Mouse (Mus musculus) cerebellum, adult 9-11 months (tissue): ENCODE data around the gene Rfxank.

ENCODE experiments used
- DNase-seq: peaks from one replicate; pipeline ENCODE4 v3.0.0; 2022

Rfxank gene

DNA sequence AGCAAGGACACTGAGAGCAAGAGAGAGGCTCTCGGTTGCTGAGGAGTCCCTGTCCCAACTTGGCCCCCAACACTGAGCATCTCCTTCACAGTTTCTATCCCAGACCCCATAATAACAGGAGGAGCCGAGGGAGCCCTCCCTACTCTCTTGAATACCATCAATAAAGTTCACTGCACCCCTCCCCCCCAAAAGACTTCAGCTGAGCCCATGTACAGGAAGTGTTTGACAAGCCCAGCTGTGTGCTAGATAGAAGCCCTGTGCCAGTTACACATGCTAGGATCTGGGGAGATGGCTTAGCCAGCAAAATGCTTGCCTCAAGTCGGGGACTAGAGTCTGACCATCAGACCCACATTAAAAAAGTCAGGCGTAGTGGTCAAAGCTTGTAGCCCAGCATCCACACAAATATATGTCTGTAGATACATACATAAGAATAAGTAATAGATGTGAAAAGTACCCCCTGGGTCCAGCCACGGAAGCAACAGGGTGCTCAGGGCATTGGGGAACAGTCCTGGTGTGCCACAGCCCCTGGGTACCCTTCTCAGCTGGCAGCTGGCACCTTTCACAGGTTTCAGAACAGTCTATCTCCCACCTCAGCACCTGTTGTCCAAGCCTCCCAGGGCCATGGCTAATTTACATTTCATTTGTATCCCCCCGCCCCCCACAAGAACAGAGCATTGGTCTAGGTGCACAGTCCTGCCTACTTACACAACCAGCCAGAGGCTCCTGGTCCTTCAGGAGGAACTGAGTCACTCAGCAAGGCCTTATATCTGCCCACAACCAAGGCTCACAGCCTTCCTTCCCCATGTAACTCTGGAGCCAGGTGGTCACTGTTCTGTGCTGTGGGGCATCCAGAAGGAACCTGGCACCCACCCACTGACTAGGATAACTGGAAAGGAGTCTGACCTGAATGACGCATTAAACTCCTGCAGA, 9.0 kb upstream of the Rfxank start:
- DNase-seq = no peak

DNA sequence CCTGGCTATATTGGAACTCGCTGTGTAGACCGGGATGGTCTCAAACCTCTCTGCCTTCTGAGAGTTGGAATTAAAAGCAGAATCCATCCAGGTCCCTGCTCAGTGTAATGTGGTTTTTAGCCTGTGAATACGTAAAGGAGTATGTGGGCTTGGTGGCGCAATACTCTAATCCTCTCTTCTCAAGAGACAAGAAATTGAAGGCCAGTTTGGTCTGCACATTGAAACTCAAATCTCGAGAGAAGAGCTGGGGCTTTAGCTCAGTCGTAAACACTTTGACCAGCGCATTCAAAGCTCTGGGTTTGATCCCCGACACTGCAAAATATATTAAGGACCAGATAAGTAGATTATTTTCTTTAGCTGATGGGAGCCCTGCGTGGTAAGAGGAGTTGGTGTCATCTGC, 1.0 kb upstream of the Rfxank start:
- no peak for DNase-seq

DNA sequence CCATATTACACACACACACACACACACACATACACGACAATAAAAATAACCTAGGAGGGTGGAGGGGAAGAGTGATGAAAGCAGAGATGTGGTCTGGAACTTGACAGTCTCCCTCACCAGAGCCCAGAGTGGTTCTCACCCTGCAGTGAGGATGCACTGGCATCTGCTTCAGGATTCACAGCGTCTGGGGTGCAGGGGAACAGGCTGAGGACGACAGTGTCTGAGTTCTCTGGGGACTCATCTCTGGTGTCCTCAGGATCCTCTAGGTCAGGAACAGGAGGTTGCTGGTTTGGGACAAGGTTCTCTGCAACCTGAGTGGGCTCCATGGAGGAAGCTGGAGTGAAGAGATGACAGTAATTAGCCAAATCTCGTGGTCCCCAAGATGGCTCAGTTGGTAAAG, 1.1 kb downstream of the Rfxank start:
- no peak for DNase-seq

DNA sequence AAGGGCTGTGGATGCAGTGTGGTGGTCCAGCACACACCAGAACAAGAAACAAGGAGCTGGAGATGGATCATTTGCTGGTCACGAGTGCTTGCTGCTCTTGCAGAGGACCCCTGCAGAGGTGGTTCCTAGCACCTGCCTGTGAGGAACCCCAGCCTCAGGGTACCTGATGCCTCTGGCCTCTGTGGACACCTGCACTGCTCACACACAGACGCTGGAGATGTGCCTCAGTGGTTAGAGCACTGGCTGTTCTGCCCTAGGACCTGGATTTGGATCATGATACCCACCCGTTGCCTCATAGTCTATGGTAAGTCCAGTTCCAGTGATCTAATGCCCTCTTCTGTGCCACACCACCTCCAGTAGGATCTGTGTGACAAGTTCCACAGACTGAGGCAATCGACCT, 2.4 kb downstream of the Rfxank start:
- no peak for DNase-seq

DNA sequence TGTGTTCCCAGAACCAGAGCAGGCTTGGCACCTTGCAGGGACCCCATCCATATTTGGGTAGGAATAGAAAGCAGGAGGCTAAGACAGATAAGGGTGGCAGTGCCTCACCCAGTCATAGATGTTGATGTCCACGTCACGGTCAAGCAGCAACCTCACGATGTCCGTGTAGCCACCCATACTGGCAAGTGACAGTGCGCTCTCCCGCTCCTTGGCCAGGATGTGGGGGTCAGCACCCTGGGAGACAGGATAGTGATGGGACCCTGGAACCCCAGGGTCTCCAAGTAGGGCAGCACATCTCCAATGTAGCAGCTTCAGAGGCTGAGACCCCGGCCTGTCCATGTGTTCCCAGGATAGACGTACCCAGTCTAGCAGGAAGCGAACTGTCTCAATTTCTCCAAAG, 4.0 kb downstream of the Rfxank start:
- DNase-seq = no peak

DNA sequence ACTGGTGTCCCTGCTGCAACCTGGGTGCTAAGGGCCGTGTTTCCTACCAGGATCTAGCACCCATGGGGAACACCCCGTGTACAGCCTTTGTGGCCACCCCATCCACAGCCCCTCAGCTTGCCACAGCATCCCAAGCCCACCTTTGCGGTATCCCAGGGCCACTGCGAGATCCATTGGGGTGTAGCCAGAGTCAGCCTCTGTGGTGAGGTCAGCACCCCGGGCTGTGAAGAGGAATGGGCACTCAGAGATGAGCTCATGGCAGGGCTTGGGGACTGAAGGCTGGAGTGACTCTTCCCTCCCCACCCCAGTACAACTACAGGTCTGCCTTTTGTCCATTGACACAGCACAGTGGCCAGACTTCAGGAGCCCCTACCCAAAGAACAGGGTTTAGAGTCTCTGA, 4.9 kb downstream of the Rfxank start:
- no peak for DNase-seq

DNA sequence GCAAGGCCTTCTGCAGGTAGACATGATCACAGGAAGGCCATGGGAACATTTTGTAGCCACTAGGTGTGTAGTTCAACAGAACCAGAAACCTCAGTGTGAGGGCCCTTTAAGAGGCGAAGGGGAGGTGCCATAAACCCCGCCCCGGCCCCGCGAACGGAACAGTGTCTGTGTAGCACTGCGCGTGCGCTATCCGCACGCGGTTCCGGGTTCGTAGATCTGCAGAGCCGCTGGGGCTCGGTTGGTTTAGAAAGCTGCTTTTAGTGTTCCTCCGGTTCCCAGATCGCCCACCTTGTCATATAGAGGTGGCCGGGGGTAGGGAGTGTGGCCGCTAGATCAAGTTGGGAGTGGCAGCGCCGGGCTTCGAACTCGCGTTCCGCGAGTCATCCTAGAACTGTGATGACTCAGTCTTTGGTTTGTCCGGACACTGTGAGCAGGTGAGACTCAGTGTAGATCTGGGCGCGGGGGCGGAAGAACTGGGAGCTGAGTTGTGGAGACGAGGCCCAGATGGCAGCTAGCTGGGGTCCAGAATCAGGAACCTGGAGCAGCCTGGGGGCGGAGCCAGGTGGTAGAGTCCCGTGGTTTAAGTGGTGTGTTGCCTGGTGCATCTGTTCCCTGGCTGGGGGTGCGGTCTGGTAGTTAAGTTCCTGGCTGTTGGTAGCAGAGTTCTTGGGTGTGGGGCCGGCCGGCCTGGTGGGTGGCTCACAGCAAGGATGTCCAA, 7.6 kb downstream of the Rfxank start, which contains the start of gene Nr2c2ap:
TSS of gene Nr2c2ap (plus strand) at position 168 of the 718 bp plus-strand sequence.
- peak; percentile 84 for DNase-seq

DNA sequence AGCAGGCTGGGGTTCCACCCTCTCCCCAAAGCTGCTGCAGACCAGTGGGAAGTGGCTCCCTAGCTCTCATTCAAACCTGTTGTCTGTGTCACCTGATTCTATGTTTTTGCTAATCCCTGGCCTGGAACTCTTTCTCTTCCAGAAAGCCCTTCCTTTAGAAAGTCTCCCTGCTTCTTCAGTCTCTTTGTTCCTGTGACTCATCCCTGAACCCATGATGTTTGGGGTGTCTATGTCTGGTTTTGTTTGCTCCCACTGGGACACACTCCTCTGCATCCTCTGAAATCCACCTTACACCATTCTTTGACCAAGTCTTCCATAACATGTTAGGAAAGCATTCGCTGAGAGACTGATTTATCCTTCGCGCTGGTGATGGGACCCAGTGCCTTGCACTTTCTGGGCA, 8.9 kb downstream of the Rfxank start:
- DNase-seq = no peak

DNA sequence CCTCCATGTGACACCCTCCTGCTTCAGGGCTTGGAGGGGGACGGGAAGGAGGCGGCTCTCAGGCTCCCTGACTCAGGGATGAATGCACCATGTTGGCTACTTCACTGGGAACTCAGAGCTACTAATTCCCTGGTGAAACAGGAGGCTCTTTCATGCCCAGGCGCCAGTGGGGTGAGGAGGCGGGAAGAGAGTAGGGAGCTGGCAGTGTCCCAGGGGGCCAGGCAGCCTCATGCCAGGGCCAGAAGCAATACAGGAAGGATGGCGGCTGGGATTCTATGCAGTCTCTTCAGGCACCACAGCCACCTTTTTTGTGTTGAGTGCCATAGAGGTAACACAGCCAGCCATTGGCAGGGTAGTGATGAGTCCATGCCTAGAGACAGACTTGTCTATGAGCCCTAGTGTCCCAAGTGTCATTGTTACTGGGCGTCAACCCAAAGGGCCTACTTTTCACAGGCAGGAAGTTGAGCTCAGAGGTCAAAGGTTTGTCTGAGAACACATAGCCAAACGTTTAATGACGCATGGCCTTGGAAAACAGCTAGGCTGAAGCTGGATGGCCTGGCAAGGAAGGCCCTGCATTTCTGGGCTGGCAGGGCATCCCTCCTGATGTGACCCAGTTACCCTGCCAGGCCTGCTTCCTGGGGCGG, 9.5 kb downstream of the Rfxank start:
- peak; percentile 70 for DNase-seq

DNA sequence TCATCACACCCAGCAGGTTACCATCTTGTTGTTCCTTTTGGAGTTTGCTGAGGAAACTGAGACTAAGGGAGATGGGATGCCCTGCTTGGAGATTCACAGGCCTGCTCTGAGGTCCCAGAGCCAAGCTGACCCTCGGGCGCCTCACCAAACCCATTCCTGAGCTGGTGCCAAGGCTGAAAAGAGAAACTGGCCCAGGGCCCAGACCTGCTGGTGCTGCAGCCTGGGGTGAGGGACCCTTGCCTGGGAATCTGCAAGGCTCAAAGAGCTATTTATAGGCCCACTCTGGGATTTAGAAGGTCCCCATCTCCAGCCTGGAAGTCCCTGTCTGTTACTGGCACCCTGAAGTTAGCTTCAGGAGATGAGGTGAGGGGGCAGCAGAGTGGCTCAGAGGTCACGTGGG, 10.5 kb downstream of the Rfxank start:
- no peak for DNase-seq

DNA sequence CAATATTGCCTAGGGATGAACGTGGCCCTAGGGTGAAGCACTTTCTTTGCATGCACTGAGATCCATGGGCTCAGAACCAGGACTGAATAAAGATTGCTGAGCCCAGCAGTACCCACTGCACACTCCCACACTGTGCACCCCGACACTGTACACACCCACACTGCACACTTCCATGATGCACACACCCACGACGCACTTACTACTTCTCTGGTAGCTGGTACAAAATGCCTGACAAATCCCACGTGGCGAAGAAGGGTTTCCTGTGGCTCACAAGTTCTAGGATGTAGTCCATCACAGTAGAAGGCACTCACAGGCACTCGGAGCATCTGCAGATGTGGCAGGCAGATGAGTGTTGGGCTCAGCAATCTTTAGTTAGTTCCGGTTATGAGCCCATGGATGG, 14.0 kb downstream of the Rfxank start:
- no peak for DNase-seq

DNA sequence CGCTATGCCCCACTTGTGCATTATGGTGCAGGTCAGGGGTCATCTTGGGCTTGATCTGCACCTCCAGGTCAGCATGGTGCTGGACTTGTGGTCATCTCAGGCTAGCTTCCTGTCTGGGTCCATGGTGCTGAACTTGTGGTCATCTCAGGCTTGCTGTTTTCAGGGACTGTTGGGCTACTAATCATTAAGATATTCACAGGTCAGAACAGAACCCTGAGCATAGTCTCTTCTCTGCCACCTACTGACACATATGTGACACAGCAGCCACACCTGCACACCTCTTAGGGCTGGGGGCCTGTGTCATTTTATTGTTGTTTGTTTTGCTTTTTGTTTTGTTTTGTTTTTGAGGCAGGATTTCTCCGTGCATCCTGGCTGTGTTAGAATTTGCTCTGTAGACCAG, 16.1 kb downstream of the Rfxank start:
- no peak for DNase-seq

DNA sequence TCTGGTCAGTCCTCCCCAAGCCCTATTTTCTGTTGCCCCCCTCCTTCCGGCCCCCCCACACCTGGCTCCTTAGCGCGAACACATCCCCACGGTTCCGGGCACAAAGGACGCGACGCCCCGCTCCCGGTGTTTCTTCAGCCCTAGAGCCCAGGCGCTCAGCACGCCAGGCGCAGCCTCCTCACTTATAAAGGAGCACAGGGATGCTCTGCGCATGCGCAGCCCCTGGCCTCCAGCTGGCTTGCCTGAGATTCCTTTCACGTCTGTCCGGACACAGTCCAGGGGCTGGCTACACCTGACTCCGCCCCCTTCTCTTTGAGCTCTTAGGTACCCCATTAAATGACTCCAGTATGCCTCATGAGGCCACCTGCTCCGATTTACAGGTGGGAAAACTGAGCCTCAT, 18.3 kb downstream of the Rfxank start, which contains the start of gene Ncan:
TSS of gene Ncan (minus strand) at position 207 of the 400 bp plus-strand sequence.
- peak; percentile 90 for DNase-seq

DNA sequence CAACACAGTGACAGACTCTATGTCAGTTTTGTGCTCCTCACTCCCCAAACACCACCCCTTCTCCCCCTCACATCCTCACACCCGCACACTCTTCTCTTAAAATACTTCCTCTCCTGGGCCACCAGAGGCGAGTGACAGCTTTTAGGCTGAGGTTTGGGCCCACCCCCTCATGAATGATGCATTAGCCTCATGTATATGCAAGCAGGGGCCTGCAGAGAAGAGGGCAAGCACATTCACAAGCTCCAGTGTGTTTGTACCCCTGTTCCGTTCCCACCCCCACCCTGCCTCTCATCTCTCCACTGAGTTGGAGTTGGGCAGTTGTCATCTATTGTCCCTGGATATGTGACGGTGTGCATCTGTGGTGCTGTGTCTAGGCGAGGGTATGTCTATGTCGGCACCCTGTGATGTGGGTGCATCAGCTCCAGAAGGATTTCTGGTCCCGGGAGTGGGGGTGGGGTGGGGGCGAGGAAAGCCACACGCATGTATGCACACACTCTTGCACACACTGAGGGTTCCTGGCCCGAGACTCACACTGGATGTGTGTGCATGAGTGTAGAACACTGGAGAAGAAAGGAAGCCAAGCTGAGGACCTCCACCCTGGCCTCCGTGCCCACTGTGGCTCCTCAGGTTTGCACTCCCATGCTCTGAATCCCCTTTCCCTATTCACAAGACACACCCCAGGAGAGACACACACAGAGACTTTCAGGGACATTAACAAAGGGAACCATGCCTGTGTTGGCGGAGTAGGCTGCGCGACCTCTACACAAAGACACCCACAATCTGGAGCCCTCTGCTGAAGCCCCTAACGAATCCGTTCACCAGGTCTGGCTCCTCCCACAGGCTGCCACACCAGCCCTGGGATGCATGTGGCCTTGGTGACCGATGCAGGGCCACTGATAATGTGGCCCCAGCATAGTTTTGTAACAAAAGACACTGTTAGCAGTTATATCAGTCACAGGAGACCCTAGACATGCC, 19.9 kb downstream of the Rfxank start:
- no peak for DNase-seq

DNA sequence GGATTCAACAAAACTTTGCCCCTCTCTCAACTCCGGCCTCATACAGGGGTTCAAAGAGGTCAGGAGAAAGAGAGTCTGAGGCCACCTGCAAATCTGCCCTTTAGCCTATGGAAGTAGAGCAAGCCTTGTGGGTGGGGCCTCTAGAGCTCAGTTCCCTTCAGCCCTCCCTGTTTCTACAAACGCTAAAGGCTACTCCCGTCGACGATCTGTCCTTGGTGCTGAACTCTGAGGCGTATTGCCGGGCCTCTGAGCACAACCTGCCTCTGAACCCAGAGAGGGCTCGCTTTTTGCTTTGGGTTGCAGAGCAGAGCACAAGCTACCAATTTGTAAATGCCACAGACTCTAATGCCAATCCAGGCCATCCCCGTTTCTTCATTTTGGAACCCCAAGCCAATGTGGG, 21.3 kb downstream of the Rfxank start:
- no peak for DNase-seq

DNA sequence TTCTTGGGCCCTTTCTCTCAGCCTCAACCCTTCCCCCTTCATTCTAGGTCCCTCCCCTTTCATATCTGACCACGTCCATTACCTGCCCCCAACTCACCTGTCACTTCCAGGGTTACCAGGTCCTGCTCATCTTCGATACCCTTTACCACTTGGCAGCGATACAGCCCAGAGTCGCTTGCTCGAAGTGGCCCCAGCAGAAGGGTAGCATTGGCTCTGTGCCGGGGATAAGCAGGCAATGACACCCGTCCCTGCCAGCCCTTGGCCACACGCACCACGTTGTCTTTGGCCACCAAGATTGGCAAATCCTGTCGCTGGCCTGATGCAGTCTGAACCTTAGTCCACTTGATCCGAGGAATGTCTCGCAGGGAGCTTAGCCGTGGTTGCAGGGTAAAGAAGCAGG, 24.1 kb downstream of the Rfxank start:
- DNase-seq = no peak

DNA sequence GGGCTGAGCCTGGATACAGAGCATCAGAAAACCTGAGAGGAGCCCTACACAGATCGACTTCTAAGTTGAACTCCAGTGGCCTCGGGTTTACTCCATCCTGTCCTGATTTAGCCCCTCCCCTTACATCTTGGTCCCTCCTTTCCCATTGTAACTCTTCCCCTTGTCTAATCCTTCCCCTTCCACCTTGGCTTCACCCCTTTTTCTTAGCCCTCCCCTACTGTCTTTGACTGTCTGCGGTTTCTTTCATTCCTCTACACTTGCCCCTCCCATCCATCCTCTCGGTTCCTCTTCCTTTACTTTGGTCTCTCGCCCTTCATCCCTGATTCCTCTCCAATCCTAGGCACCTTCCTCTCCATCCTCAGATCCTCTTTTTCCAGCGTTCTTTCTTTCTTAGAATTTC, 24.5 kb downstream of the Rfxank start:
- DNase-seq = no peak

DNA sequence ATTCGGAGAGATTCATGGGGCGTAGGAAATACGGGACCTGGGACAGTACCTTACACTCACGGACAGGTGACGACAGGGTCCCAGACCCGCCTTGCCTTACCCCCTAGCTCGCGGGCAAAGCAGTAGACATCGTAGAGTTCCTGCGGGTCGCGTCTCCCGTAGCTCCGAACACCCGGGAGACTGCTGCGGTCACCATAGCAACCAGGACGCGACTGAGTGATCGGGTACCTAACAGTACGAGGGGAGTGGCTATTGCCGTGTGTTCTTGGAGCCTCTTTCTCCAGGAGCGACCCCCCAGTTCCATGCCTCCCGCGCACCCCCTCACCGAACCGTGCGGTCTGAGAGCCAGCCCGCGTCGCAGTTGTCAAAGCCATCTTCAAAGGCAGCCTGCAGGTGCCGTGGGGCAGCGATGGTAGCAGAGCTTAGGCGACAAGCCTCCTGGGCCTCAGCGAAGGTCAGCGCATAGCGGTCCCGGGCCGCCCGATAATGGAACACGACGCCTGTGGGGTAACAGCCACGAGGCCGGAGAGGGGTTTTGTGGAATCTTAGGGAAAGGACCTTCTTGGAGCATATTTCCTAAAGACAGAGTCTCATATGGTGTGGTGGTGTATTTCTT, 26.4 kb downstream of the Rfxank start:
- DNase-seq = no peak

DNA sequence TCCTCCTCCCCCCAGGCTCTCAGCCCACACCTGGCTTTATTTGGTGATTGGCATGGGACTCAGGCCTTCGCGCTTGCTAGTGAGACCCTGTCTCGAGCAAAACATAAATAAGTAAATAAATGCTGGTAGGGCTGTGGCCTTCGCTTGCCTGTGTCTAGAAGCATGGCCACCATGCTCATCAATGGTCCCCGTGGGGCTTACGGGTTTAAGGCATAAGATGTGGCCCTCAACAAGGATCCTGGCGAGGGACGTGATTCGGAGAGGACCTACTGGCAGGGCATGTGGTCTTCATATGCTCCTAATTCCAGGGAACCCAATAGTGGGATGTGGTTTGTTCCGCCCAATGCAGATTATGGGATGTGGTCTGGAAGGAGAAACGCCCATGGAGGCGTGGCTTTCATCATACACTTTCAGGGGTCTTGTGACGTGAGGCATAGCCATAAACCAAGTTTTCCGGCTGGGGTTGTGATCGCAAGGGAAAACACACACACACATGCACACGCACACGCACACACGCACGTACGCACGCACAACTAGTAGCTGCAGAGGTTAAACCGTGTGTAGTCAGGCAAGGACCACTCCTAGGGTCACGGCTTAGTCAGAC, 27.7 kb downstream of the Rfxank start:
- no peak for DNase-seq

DNA sequence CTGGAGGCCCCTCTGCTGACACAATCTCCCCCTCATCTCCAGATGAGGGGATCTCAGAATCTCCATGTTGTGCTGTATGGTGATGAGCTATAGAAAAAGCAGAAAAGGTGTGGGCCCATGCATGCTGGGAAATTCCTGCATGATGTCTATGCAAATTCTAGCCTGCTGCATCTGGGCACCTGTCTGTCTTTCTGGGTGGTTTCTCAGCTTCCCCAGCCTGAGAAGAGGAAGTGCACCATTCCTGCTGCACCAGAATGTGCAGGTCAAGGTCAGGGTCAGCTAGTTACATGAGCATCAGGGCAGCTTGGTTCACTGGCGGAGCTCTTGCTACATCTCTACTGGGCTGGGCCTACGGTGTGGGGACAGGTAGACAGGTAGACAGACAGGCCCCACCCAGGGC, 28.5 kb downstream of the Rfxank start:
- no peak for DNase-seq

DNA sequence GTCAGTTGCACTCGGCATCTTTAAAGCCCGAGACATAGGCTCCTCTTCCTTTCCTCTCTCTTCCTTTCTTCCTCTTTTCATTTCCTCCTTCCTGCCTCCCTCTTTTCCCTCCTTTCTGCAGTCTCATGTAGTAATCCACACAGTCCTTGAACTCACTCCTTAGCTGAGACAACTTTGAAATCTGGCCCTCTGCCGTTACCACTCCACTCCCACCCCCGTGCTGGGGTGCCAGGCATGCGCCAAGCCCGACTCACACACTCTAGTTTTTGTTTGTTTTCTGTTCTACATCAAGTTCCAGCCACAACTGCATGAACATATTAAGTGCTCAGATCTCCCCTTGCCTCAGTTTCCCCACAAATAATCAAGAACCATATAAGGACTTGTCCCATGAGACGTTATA, 34.0 kb downstream of the Rfxank start:
- DNase-seq = no peak

DNA sequence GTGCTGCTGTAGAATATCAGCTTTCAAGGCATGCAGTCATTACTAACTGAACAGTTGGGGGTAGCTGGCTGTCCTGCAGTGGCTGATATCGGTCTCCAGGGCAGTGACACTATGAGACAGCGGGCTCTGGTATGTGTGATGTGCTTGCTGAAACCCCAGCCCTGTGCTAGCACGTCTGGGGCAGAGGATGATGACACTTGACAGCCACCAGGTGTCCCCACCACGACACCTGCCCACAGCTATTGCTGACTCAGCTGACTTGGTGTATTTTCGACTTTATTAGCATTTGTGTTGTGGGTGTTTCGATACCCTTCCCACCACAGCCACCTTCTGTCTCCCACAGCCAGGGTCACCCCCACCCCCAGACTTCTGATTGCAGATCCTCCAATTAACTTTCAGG, 34.4 kb downstream of the Rfxank start:
- no peak for DNase-seq
